In genomic region chr5:82899347-82899746, GRCm38 (mm10) we compare ENCODE assay signal across 9 mouse cellular contexts.
A peak's percentile ranks its signal among the peaks of the same experiment; 100 is the strongest.
DNase-seq lines count a peak whose midpoint lies in the region; ATAC-seq and TF ChIP-seq lines count a peak whose summit lies in the region.
"Had no signal": no experiment of that assay in that cellular context is flagged by ENCODE, and none has a peak within 500 bp of the region (broad histone marks: within the 10 kb centered on the region; RNA-seq: fewer than 3 reads in every experiment).

No protein-coding gene starts in this region.

- H3K27me3 ChIP-seq in kidney, adult 2 months (replicated peaks; ENCODE audit: control insufficient read depth, insufficient read depth, low read length): no peaks in the 10 kb centered on the region

- TF ChIP-seq CTCF in kidney, adult 2 months (conservative IDR thresholded peaks at IDR 0.05; ENCODE audit: insufficient read depth, insufficient read length, low read depth, low read length): no peak

- WGBS in kidney, adult 2 months: 55% methylated on average over 3 of the region's 3 CpGs

- no peaks in the 10 kb centered on the region for H3K36me3 ChIP-seq in kidney, adult 2 months (ENCODE audit: control insufficient read depth, insufficient read depth, low read length)

- no peak overlapping the region for H3K27ac ChIP-seq in kidney, adult 2 months (ENCODE audit: insufficient read depth, low read depth, low read length)

- no peaks in the 10 kb centered on the region for H3K4me1 ChIP-seq in kidney, adult 2 months (ENCODE audit: control insufficient read depth, insufficient read depth, low read length)

- no peak overlapping the region for H3K4me3 ChIP-seq in kidney, adult 2 months (ENCODE audit: insufficient read depth, low read depth, low read length)

- TF ChIP-seq POLR2A in kidney, adult 2 months (IDR thresholded peaks at IDR 0.05; ENCODE audit: low read depth, low read length): no peak

- DNase-seq in MN1 (ENCODE audit: low spot score): peak; percentile 7
- DNase-seq in frontal cortex, adult 2 months (ENCODE audit: extremely low spot score in 1 of 2, low spot score in 1 of 2): peak; percentile 53 to 79
- peak; percentile 55 to 86 for DNase-seq in left cerebral cortex, postnatal 25 days (ENCODE audit: low spot score in 2 of 2)
- DNase-seq in gastrocnemius, postnatal 10 days: no peak
- no peak for DNase-seq in gastrocnemius, postnatal 25 days
- DNase-seq in kidney, adult 2 months: no peak
- DNase-seq: heart, postnatal 4 days; thymus, adult 18-20 months had no signal

- intact Hi-C loops in left cerebral cortex, postnatal 25 days (cut with DNase I): loop anchor here (5.0 kb wide), 1 partner anchor 172 kb away; no protein-coding TSS in a partner anchor

- ATAC-seq in cerebellum, adult (ENCODE audit: insufficient number of reproducible peaks, low FRiP score, low TSS enrichment): peak; percentile 79

Comparison
In these comparisons a context has a peak if more than half of its experiments do, and no peak if none do; other contexts are left out.
1. DNase-seq: peak in MN1 (single experiment), frontal cortex, adult 2 months (2 of 2) and left cerebral cortex, postnatal 25 days (2 of 2); none in gastrocnemius, postnatal 10 days (single experiment), gastrocnemius, postnatal 25 days (single experiment) and kidney, adult 2 months (single experiment).